Mouse (Mus musculus) granulocyte monocyte progenitor cell, adult 5-6 weeks (primary cell): ENCODE results near the gene Spock1. TPM values are rescaled to one million over a fixed set of nuclear protein-coding genes. Genes with fewer than 3 reads are reported as not detected.

Source experiments
- ATAC-seq: replicated peaks from 2 replicates; pipeline ENCODE4 v1.8.0; 2016; ENCODE audit warnings: mild to moderate bottlenecking, moderate TSS enrichment, inconsistent platforms; ENCODE audit not compliant: poor library complexity, severe bottlenecking
- total RNA-seq, 2 experiments: library from RNA; stranded (forward) in 1 of 2; stranded (reverse) in 1 of 2; fragments of 200-712, 200-1000 nt in 1 of 2; fragments of >200 nt in 1 of 2; fragmentation: Nextera tagmentation in 1 of 2; gene quantifications; 2 replicates each; pipeline ENCODE4 v1.2.3; 2014 to 2017

Gene Spock1
- total RNA-seq, 2 experiments from 2014 or later, result not detected

- no peak for ATAC-seq
Measured at GRCm38 (mm10) chr13:57867586-57867985, 40.5 kb downstream of the Spock1 start.

DNA sequence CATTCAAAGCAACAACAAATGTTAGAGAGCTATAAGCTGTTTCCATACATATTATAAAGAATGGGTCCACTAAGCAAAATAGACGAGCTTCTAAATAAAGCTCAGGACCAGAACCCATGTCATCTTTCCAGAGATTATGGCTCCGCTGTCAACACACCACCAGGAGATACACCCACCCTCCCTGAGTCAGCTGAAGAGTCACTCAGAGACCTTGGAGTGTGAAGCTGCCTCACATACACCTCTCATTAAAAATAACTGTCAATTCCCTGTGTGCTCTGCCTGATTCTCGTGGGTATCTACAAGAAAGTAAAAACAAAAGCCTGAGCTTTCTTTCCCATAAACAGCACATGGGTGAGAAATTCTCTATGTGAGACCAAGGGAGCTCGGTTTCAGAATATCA, 43.1 kb downstream of the Spock1 start:
- ATAC-seq, result no peak

DNA sequence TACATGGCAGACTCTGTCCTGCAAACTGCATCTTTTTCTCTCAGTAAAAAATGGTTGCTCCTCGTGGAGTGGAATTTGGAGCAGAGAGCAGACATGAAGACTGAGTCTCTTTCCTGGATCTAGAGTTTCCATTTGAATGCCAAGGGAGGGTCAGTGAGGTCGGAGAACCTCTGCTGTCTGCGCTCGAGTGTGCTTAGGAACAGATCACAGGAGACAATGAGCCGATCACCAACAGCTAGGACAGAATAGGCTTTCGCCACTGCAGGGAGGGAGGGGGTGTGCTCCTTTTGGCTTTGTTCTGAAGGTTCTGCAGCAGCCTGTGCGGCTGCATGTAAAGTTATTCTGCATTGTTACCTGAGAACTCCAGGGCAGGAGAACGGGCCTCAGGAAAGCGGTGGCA, 49.6 kb downstream of the Spock1 start:
- no peak for ATAC-seq

DNA sequence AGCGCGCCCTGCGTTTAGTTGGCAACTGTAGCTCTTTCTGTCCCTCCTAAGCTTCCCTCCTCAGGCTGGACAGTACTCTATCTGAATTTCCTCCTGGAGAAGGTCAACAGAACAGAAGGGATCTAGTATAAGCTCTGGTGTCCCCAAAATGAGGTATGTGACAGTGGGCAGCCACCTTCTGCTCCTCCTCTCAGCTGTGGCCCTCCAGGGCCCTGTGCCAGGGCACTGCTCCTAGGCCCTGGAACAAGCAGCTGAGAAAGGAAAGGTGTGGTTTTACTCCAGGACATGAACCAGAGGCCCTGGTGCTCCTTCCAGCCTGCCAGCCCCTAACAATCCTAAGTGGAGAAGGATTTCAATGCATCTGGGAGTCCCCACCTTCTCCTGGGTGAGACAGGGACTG, 51.1 kb downstream of the Spock1 start:
- ATAC-seq, result no peak

DNA sequence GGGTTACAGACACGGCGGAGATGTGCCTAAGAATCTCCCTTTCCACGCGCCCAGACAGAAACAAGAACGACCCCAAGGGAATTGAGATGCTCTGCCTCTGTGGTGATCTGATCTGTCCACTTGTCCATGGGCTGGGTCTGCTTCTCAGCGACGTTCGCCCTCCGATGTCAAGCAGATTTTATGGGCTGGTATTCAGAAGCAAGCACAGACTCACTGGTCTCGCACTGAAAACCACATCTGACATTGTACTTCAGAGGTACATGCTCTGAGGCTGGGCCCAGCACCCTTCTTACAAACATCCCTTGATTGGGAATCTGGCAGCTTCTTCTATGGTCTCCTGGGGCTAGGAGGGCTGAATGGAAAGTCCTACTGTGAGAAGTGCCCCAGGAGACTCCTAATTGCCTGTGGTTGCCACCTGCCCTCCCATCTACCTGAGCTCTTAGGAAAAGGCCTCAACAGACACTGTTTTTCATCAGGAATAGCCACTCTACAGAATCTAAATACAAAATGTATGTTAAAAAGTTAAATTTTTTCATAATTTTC, 51.8 kb downstream of the Spock1 start:
- ATAC-seq, result no peak

DNA sequence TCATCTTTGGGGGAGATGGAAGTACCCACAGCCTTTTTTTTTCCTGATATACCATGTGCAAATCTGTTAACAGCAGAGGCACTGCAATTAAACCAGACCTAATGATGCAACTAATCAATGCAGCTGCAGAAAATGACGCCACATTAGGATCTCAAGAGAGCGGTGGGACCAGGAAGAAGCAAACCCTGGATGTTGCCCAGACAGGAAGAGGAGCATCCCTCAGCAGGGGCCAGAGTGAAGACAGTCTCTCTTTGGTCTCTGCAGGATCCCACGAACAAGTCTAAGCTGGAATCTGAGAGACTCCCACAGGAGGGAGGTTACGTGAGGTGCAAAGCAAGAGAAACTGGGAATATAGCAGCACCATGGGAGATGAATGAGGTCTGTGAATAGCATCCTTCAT, 52.4 kb downstream of the Spock1 start:
- ATAC-seq, result no peak

- ATAC-seq, result no peak
Measured at GRCm38 (mm10) chr13:57854416-57854815, 53.7 kb downstream of the Spock1 start.

DNA sequence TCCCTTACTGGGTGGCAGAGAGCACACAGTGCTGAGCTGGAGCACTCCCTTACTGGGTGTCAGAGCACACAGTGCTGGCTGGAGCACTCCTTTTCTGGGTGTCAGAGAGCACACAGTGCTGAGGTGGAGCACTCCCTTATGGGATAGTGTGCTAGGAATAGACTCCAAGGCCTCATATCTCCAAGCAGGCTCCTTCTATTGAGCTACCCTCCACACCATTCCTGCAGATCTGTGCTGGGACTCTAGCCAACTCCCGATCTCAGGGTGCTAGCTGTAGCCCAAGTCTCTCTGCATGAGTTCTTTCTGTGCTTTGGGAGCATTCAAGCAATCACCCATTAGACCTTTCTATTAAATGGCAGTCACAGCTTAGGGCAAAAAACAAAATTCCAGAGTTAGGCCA, 54.5 kb downstream of the Spock1 start:
- ATAC-seq, result no peak

DNA sequence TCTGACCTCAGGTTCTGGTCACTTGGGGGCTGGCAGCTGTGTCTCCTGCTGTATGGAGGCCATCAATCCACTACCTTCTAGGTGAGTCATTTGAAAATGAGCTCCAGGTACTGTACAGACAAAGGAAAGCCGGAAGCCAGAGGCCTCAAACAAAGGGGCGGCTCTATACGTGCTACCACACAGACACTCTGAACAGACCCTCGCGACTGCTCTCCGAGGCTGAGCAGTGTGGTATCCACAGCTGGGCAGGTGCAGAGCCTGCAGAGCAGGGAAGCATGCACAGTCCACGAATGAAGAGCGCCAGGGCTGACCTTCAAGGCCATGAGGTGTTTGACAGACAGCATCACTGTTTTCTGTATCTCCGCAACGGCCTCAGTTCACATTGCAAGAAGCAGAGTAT, 55.0 kb downstream of the Spock1 start:
- no peak for ATAC-seq

GRCm38 (mm10) chr13:57848931-57849330, 59.2 kb downstream of the Spock1 start:
- ATAC-seq, result no peak

DNA sequence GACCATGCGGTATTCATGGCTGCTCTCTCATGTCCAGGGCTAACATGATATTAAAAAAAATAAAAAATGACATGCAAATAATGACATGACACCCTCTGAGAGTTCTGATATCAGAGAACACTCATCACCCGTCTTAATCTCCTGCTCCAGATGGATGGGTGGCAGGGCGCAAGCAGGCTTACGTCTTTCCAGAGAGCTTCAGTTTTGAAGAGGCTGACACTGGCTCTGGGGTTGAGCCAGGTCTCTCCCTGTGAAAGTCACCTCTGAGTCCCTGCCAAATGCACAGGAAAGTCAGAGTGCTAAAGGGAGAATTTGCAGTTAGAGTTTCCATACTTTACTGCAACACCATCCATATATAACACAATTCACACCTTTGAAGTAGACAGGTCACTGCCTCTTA, 61.0 kb downstream of the Spock1 start:
- no peak for ATAC-seq

GRCm38 (mm10) chr13:57846468-57846867, 61.7 kb downstream of the Spock1 start:
- ATAC-seq, result no peak

GRCm38 (mm10) chr13:57841141-57841848, 66.8 kb downstream of the Spock1 start:
- ATAC-seq, result no peak

DNA sequence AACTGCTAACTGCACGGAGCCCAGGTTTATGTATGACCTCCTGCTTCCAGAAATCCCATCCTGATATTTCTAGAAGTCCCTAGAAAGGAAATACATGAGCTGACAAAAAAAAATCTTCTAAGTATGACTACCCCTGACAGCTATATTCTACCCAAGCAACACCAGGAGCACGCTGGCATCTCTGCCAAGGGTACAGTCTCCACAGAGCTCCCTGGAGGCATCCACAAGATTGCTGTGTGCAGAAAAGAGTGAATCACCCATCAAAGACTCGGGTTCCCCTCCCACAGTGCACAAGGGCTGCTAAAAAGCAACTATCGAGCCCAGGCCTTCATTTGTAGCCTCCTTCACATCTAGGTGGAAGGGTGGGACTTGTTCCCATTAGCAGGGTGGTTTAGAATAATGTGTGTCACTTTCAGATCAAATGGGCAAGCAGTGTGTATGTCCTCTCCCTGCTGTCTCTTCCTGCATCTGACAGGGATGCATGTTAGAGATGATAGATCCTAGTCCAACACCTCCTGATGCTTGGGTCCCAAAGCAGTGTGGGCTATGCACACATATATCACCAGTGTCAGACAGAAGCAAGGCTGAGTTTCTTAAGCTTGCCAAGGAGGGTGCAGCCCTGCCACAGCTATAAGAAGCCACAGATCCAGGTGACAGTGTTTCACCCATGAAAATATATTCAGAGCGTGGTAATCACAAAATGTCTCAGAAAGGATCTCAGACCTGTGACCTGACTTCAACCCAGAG, 70.3 kb downstream of the Spock1 start:
- ATAC-seq, result no peak

GRCm38 (mm10) chr13:57831374-57832163, 76.6 kb downstream of the Spock1 start:
- no peak for ATAC-seq

DNA sequence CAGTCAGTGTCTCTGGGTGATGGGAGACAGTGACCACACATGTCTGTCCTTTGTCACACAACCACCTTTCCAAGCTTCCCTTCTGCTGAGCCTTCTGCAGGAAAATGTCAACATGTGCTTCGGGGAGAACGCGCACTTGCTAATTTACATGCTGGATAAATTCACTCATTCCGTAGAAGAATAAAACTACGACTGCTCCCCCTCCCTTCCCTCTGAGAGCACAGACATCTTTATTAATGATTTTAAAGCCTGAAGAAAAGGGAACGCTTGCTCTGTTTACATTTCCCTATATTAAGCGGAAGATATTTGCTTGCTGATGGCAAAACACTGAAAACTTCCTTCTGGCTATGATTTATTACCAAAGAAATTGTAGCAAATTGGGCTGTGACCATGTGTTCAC, 77.2 kb downstream of the Spock1 start:
- no peak for ATAC-seq

GRCm38 (mm10) chr13:57830091-57830490, 78.0 kb downstream of the Spock1 start:
- no peak for ATAC-seq

GRCm38 (mm10) chr13:57816276-57816675, 91.9 kb downstream of the Spock1 start:
- no peak for ATAC-seq

DNA sequence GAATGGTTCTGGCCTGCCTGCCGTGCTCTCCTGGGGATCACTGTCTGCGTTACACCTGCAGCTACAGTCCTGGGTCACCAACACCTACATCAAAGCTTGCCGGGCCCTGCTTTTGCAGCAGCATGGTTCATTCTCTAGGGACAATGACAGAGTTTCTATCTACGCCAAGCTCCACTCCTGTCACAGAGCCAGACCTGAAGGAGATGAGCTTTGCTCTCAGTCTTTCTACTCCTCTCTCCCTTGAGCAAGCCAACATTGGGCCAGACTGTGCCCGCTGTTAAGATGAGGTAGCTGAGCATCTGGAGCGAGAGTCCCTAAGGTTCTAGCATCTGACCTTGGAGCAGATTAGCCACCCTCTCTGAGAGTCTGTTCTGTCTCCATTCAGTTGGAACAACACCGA, 95.5 kb downstream of the Spock1 start:
- no peak for ATAC-seq

GRCm38 (mm10) chr13:57811253-57811652, 96.9 kb downstream of the Spock1 start:
- no peak for ATAC-seq

GRCm38 (mm10) chr13:57810816-57811215, 97.3 kb downstream of the Spock1 start:
- ATAC-seq, result no peak
